In the genomic region with DNA sequence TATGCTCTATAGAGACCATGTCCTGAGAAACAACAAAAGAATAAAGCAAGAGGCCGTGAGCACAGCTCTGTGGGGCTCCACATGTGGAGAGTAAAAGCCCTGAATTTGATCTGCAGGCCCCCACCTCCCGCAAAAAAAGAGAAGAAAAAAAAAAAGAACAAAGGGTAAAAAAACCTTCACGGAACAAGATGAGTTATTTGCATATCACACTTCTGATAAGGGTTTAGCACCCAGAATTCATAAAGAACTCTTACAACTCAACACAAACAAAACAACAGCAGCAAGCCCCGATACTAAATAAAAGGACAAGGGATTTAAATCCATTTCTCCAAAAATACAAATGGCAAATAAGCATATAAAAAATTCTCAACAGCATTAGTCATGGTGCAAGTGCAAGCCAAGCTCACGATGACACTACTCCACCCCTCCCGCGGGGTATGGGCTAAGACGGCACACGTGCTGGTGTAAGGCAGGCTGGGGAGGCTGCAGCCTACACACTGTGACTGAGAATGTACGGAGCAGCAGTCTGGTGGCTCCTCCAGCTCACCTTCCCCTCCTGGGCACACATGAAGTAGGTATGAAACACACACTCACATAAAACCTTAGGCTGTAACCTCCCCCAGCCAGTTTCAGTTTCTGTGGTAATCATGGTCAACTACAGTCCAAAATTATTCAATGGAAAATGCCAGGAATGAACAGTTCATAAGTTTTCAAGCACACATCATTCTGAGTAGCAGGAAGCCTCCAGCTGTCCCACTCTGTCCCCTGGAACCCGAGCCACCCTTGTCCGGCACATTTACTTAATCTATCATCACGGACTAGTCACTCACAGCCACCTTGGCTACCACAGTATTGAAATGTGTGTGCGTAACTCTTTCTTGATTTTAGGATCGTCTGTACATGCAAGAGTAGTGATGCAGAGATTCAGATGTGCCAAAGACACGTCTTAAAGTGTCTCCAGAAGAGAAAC, we compare ENCODE assay signal across 8 mouse cellular contexts. TPM values are rescaled to one million over a fixed set of nuclear protein-coding genes. Genes with fewer than 3 reads are reported as not detected.
DNase-seq lines count a peak whose midpoint lies in the region; ATAC-seq and TF ChIP-seq lines count a peak whose summit lies in the region.

No protein-coding gene starts in this region.

- no peaks in the 10 kb centered on the region for H3K9me3 ChIP-seq in kidney, postnatal 0 days (replicated peaks; ENCODE audit: low read length)
- no peaks in the 10 kb centered on the region for H3K9me3 ChIP-seq in ES-E14 (ENCODE audit: control insufficient read depth, insufficient read depth, low read depth, low read length)
- no peaks in the 10 kb centered on the region for H3K9me3 ChIP-seq in intestine, postnatal 0 days (ENCODE audit: control insufficient read depth)

- peak; percentile 32 for DNase-seq in kidney, postnatal 0 days (ENCODE audit: low spot score)
- DNase-seq in kidney, adult 11 months: no peak
- no peak for DNase-seq in ES-E14 (ENCODE audit: low read depth, low spot score)
- peak; percentile 75 for DNase-seq in adrenal gland, postnatal 10 days
- DNase-seq in retina, postnatal 1 day: no peak
- DNase-seq in embryo, embryonic 10.5 days (ENCODE audit: low spot score): no peak

- H3K4me3 ChIP-seq in kidney, postnatal 0 days (replicated peaks; ENCODE audit: low read depth, low read length): no peak overlapping the region
- H3K4me3 ChIP-seq in ES-E14 (ENCODE audit: insufficient read depth in 1 of 2, low read depth in 1 of 2, low read length in 2 of 2, poor library complexity in 1 of 2, severe bottlenecking in 1 of 2) (no peak overlapping the region), myocyte (no peak overlapping the region)
- H3K4me3 ChIP-seq in intestine, postnatal 0 days (ENCODE audit: low read depth, low read length): no peak overlapping the region

- TF ChIP-seq POLR2A in myocyte (IDR thresholded peaks at IDR 0.05; ENCODE audit: insufficient read length, low read depth): peak; percentile 63

- no peaks in the 10 kb centered on the region for H3K27me3 ChIP-seq in kidney, postnatal 0 days (ENCODE audit: insufficient read depth, low read length)
- no peaks in the 10 kb centered on the region for H3K27me3 ChIP-seq in intestine, postnatal 0 days (replicated peaks; ENCODE audit: control insufficient read depth, insufficient read depth, low read length)
- no peaks in the 10 kb centered on the region for H3K27me3 ChIP-seq in myocyte (ENCODE audit: control insufficient read depth, insufficient read depth, insufficient read length)

- H3K9ac ChIP-seq in kidney, postnatal 0 days (ENCODE audit: low read depth, low read length): no peak overlapping the region
- peak overlapping the region; percentile 14; the same call in 1 of the 2 replicates for H3K9ac ChIP-seq in ES-E14 (ENCODE audit: insufficient read depth, low read depth, low read length, poor library complexity, severe bottlenecking)
- H3K9ac ChIP-seq in intestine, postnatal 0 days (ENCODE audit: low read depth, low read length): no peak overlapping the region

- ATAC-seq in kidney, postnatal 0 days (replicated peaks; ENCODE audit: low FRiP score, low read depth): 0 out of 2 replicates have a peak, but pooled peaks have one; percentile 36
- ATAC-seq in intestine, postnatal 0 days: no peak; the same call in 1 of the 2 replicates

- in situ Hi-C loops in ES-E14 (cut with MboI; ENCODE audit: low sequenced_read_pairs in 2 of 2, unreplicated experiment in 2 of 2): no loop called here

- peaks cover 53% of the 10 kb centered on the region for H3K36me3 ChIP-seq in kidney, postnatal 0 days (ENCODE audit: insufficient read depth, low read length)
- peaks cover 39% of the 10 kb centered on the region for H3K36me3 ChIP-seq in ES-E14 (ENCODE audit: control insufficient read depth, insufficient read depth, low read length, poor library complexity, severe bottlenecking)
- H3K36me3 ChIP-seq in intestine, postnatal 0 days (ENCODE audit: control insufficient read depth, insufficient read depth): peaks cover 67% of the 10 kb centered on the region
- peaks cover 58% of the 10 kb centered on the region for H3K36me3 ChIP-seq in myocyte (ENCODE audit: control insufficient read depth, insufficient read depth)

- no peak overlapping the region for H3K4me2 ChIP-seq in kidney, postnatal 0 days (ENCODE audit: low read length)
- no peak overlapping the region for H3K4me2 ChIP-seq in intestine, postnatal 0 days (replicated peaks; ENCODE audit: low read depth)
- H3K4me2 ChIP-seq in myocyte (ENCODE audit: low read depth): peak overlapping the region; percentile 81

- no peak overlapping the region for H3K27ac ChIP-seq in kidney, postnatal 0 days
- H3K27ac ChIP-seq in ES-E14 (ENCODE audit: insufficient read depth, low read depth, low read length, poor library complexity, severe bottlenecking): no peak overlapping the region
- peak overlapping the region; percentile 50; the same call in 1 of the 2 replicates for H3K27ac ChIP-seq in intestine, postnatal 0 days (ENCODE audit: low read depth, low read length)

- WGBS in kidney, postnatal 0 days: 58% methylated on average over 16 of the region's 16 CpGs
- 59% methylated on average over 16 of the region's 16 CpGs for WGBS in intestine, postnatal 0 days

- H3K79me2 ChIP-seq in myocyte (ENCODE audit: control insufficient read depth, insufficient read depth): peaks cover 85% of the 10 kb centered on the region

- no peak overlapping the region for H3ac ChIP-seq in myocyte (ENCODE audit: control insufficient read depth, insufficient read length)

- TF ChIP-seq CTCF in kidney, postnatal 0 days (IDR thresholded peaks at IDR 0.05; ENCODE audit: low read depth): no peak
- no peak for TF ChIP-seq CTCF in intestine, postnatal 0 days (IDR thresholded peaks at IDR 0.05; ENCODE audit: low read depth)

- 0 out of 2 replicates have a peak, but pooled peaks cover 3% of the 10 kb centered on the region for H3K4me1 ChIP-seq in kidney, postnatal 0 days (replicated peaks; ENCODE audit: insufficient read depth, low read length)
- H3K4me1 ChIP-seq in ES-E14 (ENCODE audit: control insufficient read depth in 2 of 2, insufficient read depth in 2 of 2, low read length in 2 of 2, poor library complexity in 1 of 2): no peaks in the 10 kb centered on the region
- H3K4me1 ChIP-seq in intestine, postnatal 0 days (replicated peaks; ENCODE audit: control insufficient read depth, insufficient read depth, low read length): no peaks in the 10 kb centered on the region

TF ChIP-seq in ES-E14, 5 proteins besides CTCF, POLR2A, EP300 and RAD21:
- TF ChIP-seq HCFC1 (IDR thresholded peaks at IDR 0.05; ENCODE audit: borderline replicate concordance, insufficient read depth, low read length) (no peak), MAFK (IDR thresholded peaks at IDR 0.05; ENCODE audit: insufficient read depth, low read depth, low read length) (no peak), ZNF384 (IDR thresholded peaks at IDR 0.05; ENCODE audit: low read depth, low read length) (no peak), ZC3H11A (IDR thresholded peaks at IDR 0.05; ENCODE audit: borderline replicate concordance, low read depth, low read length) (no peak), CHD2 (IDR thresholded peaks at IDR 0.05; ENCODE audit: low read depth, low read length) (no peak)
TF ChIP-seq in ES-E14: peak in this region for 0.

TF ChIP-seq in myocyte, 11 proteins besides CTCF, POLR2A, EP300 and RAD21 (continues in another document):
- TF ChIP-seq USF1 (IDR thresholded peaks at IDR 0.05; ENCODE audit: low read depth) (peak; percentile 66), CEBPB (IDR thresholded peaks at IDR 0.05; ENCODE audit: insufficient read depth, poor library complexity, severe bottlenecking) (no peak), E2F4 (IDR thresholded peaks at IDR 0.05; ENCODE audit: insufficient read depth) (no peak), REST (IDR thresholded peaks at IDR 0.05; ENCODE audit: insufficient read depth, insufficient read length) (no peak), MYOD1 (IDR thresholded peaks at IDR 0.05; ENCODE audit: control insufficient read depth in 1 of 3, insufficient read length in 2 of 3, low read depth in 2 of 3) (peak in 2 of 3 experiments; percentile 42 to 59), SRF (IDR thresholded peaks at IDR 0.05; ENCODE audit: control insufficient read depth, insufficient read length, low read depth) (no peak), TCF3 (IDR thresholded peaks at IDR 0.05; ENCODE audit: insufficient read length, low read depth) (no peak), TCF12 (IDR thresholded peaks at IDR 0.05; ENCODE audit: insufficient read depth, poor library complexity, severe bottlenecking) (no peak), MAX (IDR thresholded peaks at IDR 0.05; ENCODE audit: low read depth) (peak; percentile 37), POLR2AphosphoS2 (IDR thresholded peaks at IDR 0.05; ENCODE audit: insufficient read length, low read depth) (peak; percentile 92)

RNA-seq across cellular contexts. Expression of a gene that starts 10.3 kb away (rescaled TPM):
- polyA plus RNA-seq in kidney, postnatal 0 days (2015; fragmentation: Nextera tagmentation; extraction: Ambion mirVana): 0.79 and 0.95 TPM in 2 replicates
- 2.3 and 2.6 TPM in 2 replicates for total RNA-seq in ES-E14 (2012; rRNA removed)
- total RNA-seq in adrenal gland, postnatal 10 days (2021): 10 to 100 TPM; 11.1 to 45.0 TPM
- 1.4 and 1.6 TPM in 2 replicates for polyA plus RNA-seq in intestine, postnatal 0 days (2015; fragmentation: Nextera tagmentation; extraction: Ambion mirVana)
- polyA plus RNA-seq in myocyte (2012; fragmentation: generic; extraction: Trizol): 7,028 TPM

RNA-seq across cellular contexts. Expression of a gene that starts 18.9 kb away (rescaled TPM):
- 197 and 214 TPM in 2 replicates for polyA plus RNA-seq in kidney, postnatal 0 days (2015; fragmentation: Nextera tagmentation; extraction: Ambion mirVana)
- 169 and 204 TPM in 2 replicates for total RNA-seq in ES-E14 (2012; rRNA removed)
- total RNA-seq in adrenal gland, postnatal 10 days (2021): 100 to 1,000 TPM; 224 to 328 TPM
- polyA plus RNA-seq in intestine, postnatal 0 days (2015; fragmentation: Nextera tagmentation; extraction: Ambion mirVana): 74.1 and 78.8 TPM in 2 replicates
- polyA plus RNA-seq in myocyte (2012; fragmentation: generic; extraction: Trizol): 266 TPM

RNA-seq across cellular contexts. Expression of a gene that starts 19.8 kb away (rescaled TPM):
- polyA plus RNA-seq in kidney, postnatal 0 days (2015; fragmentation: Nextera tagmentation; extraction: Ambion mirVana): 6.5 and 7.8 TPM in 2 replicates
- 0.22 and 0.37 TPM in 2 replicates for total RNA-seq in ES-E14 (2012; rRNA removed)
- total RNA-seq in adrenal gland, postnatal 10 days (2021): 10 to 100 TPM; 12.1 to 12.3 TPM
- polyA plus RNA-seq in intestine, postnatal 0 days (2015; fragmentation: Nextera tagmentation; extraction: Ambion mirVana): 0.61 and 0.74 TPM in 2 replicates
- polyA plus RNA-seq in myocyte (2012; fragmentation: generic; extraction: Trizol): 1.8 TPM

RNA-seq across cellular contexts. Expression of a gene that starts 29.4 kb away (rescaled TPM):
- polyA plus RNA-seq in kidney, postnatal 0 days (2015; fragmentation: Nextera tagmentation; extraction: Ambion mirVana): 26.4 and 27.8 TPM in 2 replicates
- total RNA-seq in ES-E14 (2012; rRNA removed): 1.3 and 2.0 TPM in 2 replicates
- 10 to 100 TPM; 74.3 to 74.8 TPM for total RNA-seq in adrenal gland, postnatal 10 days (2021)
- 20.6 and 23.1 TPM in 2 replicates for polyA plus RNA-seq in intestine, postnatal 0 days (2015; fragmentation: Nextera tagmentation; extraction: Ambion mirVana)
- 0.46 TPM for polyA plus RNA-seq in myocyte (2012; fragmentation: generic; extraction: Trizol)

RNA-seq across cellular contexts. Expression of a gene that starts 53.3 kb away (rescaled TPM):
- polyA plus RNA-seq in kidney, postnatal 0 days (2015; fragmentation: Nextera tagmentation; extraction: Ambion mirVana): 16.8 and 18.1 TPM in 2 replicates
- total RNA-seq in ES-E14 (2012; rRNA removed): 4.8 and 5.3 TPM in 2 replicates
- total RNA-seq in adrenal gland, postnatal 10 days (2021): 1 to 10 TPM; 9.1 to 9.2 TPM
- polyA plus RNA-seq in intestine, postnatal 0 days (2015; fragmentation: Nextera tagmentation; extraction: Ambion mirVana): 8.6 and 10.3 TPM in 2 replicates
- polyA plus RNA-seq in myocyte (2012; fragmentation: generic; extraction: Trizol): 5.4 TPM

Comparison
In these comparisons a context has a peak if more than half of its experiments do, and no peak if none do; other contexts are left out.
1. DNase-seq: peak in kidney, postnatal 0 days (single experiment) and adrenal gland, postnatal 10 days (single experiment); none in kidney, adult 11 months (single experiment), ES-E14 (single experiment), retina, postnatal 1 day (single experiment) and embryo, embryonic 10.5 days (single experiment).
2. RNA of a gene that starts 10.3 kb away (polyA plus RNA-seq): 7,028 TPM in myocyte (single experiment); 1.4 to 1.6 TPM in intestine, postnatal 0 days and 0.79 to 0.95 TPM in kidney, postnatal 0 days; every median in the first group is over 1,000 times any median in the second.